Comparison of ENCODE assay signal across 10 mouse cellular contexts in genomic region chr2:135251821-135252315, GRCm38 (mm10).
DNase-seq lines count a peak whose midpoint lies in the region; ATAC-seq and TF ChIP-seq lines count a peak whose summit lies in the region.
"Had no signal": no experiment of that assay in that cellular context is flagged by ENCODE, and none has a peak within 500 bp of the region (broad histone marks: within the 10 kb centered on the region; RNA-seq: fewer than 3 reads in every experiment).

No protein-coding gene starts in this region.

- H3K36me3 ChIP-seq in neural tube, embryonic 15.5 days: no peaks in the 10 kb centered on the region
- H3K36me3 ChIP-seq: heart, embryonic 15.5 days; limb, embryonic 13.5 days had no signal

- peak; percentile 43 for DNase-seq in embryo, embryonic 10 days (ENCODE audit: low spot score)
- no peak for DNase-seq in embryo, embryonic 9.5 days (ENCODE audit: extremely low spot score)
- DNase-seq in left cerebral cortex, adult 2 months (ENCODE audit: extremely low spot score in 1 of 2, low spot score in 2 of 2): no peak
- DNase-seq in left cerebral cortex, postnatal 25 days (ENCODE audit: low spot score in 2 of 2): no peak
- DNase-seq in NIH3T3 (ENCODE audit: low read depth): peak; percentile 22
- DNase-seq in cerebellum, postnatal 14 days: peak; percentile 9 to 33

- intact Hi-C loops in left cerebral cortex, adult 2 months (cut with DNase I): no loop called here
- intact Hi-C loops in left cerebral cortex, postnatal 25 days (cut with DNase I): no loop called here

- H3K4me3 ChIP-seq in left cerebral cortex, adult 2 months: no peak overlapping the region
- no peak overlapping the region for H3K4me3 ChIP-seq in neural tube, embryonic 15.5 days (replicated peaks)
- H3K4me3 ChIP-seq: heart, embryonic 15.5 days; limb, embryonic 13.5 days had no signal

- no peaks in the 10 kb centered on the region for H3K4me1 ChIP-seq in neural tube, embryonic 15.5 days
- H3K4me1 ChIP-seq: heart, embryonic 15.5 days; limb, embryonic 13.5 days had no signal

- ATAC-seq in neural tube, embryonic 15.5 days (ENCODE audit: low FRiP score): no peak
- no peak for ATAC-seq in monocyte, adult 5-6 weeks (replicated peaks; ENCODE audit: insufficient number of reproducible peaks, low FRiP score, low TSS enrichment, poor library complexity, severe bottlenecking)

- H3K9me3 ChIP-seq in neural tube, embryonic 15.5 days (replicated peaks): no peaks in the 10 kb centered on the region
- H3K9me3 ChIP-seq: heart, embryonic 15.5 days; limb, embryonic 13.5 days had no signal

- no peak overlapping the region for H3K9ac ChIP-seq in neural tube, embryonic 15.5 days (replicated peaks)
- H3K9ac ChIP-seq: heart, embryonic 15.5 days; limb, embryonic 13.5 days had no signal

- H3K27me3 ChIP-seq in neural tube, embryonic 15.5 days (replicated peaks): no peaks in the 10 kb centered on the region
- H3K27me3 ChIP-seq: heart, embryonic 15.5 days; limb, embryonic 13.5 days had no signal

- no peak overlapping the region for H3K4me2 ChIP-seq in neural tube, embryonic 15.5 days
- H3K4me2 ChIP-seq: heart, embryonic 15.5 days; limb, embryonic 13.5 days had no signal

- no peak overlapping the region for H3K27ac ChIP-seq in left cerebral cortex, adult 2 months
- no peak overlapping the region for H3K27ac ChIP-seq in neural tube, embryonic 15.5 days (replicated peaks)
- H3K27ac ChIP-seq: heart, embryonic 15.5 days; limb, embryonic 13.5 days had no signal

- WGBS in neural tube, embryonic 15.5 days: 94% methylated on average over 3 of the region's 3 CpGs

- peak; percentile 57 for TF ChIP-seq CTCF in left cerebral cortex, adult 2 months (IDR thresholded peaks at IDR 0.05)

Comparison
In these comparisons a context has a peak if more than half of its experiments do, and no peak if none do; other contexts are left out.
1. DNase-seq: peak in embryo, embryonic 10 days (single experiment), NIH3T3 (single experiment) and cerebellum, postnatal 14 days (2 of 2); none in embryo, embryonic 9.5 days (single experiment), left cerebral cortex, adult 2 months (0 of 2) and left cerebral cortex, postnatal 25 days (0 of 2).